Mouse (Mus musculus) G1E (cell line): ENCODE measurements around the gene H2afy2. TPM values are rescaled to one million over a fixed set of nuclear protein-coding genes. Genes with fewer than 3 reads are reported as not detected.
A peak's percentile ranks its signal among the peaks of the same experiment; 100 is the strongest.

Source experiments
- ATAC-seq: 2 replicates; pipeline ENCODE4 v1.8.0; 2016; ENCODE audit warnings: mild to moderate bottlenecking; ENCODE audit not compliant: insufficient number of reproducible peaks, poor library complexity, low FRiP score, severe bottlenecking; ENCODE audit errors: extremely low read depth
- DNase-seq: peaks from one replicate; pipeline ENCODE4 v3.0.0; 2012; ENCODE audit warnings: low spot score
- H3K27me3 ChIP-seq: 2 replicates; pipeline ENCODE4 v1.6.1; 2012; ENCODE audit warnings: mild to moderate bottlenecking, low read length, inconsistent platforms; ENCODE audit not compliant: insufficient read depth
- H3K36me3 ChIP-seq: replicated peaks from 2 replicates; pipeline ENCODE3; 2012; ENCODE audit warnings: mild to moderate bottlenecking, inconsistent platforms
- H3K4me1 ChIP-seq: 2 replicates; pipeline ENCODE4 v1.6.1; 2012; ENCODE audit warnings: low read depth, low read length, inconsistent platforms, mixed read lengths; ENCODE audit not compliant: insufficient read depth
- H3K4me3 ChIP-seq: 2 replicates; pipeline ENCODE4 v1.5.1; 2012; ENCODE audit warnings: low read depth, mild to moderate bottlenecking, inconsistent platforms, low read length, moderate library complexity, mixed read lengths
- H3K9me3 ChIP-seq: replicated peaks from 2 replicates; pipeline ENCODE4 v1.6.1; 2012; ENCODE audit warnings: inconsistent platforms
- CTCF ChIP-seq: IDR thresholded peaks from 2 replicates; pipeline ENCODE4 v1.5.1; 2012; ENCODE audit warnings: low read depth, low read length, inconsistent platforms, mixed read lengths
- GATA1 ChIP-seq: IDR thresholded peaks from 2 replicates; pipeline ENCODE4 v1.6.1; 2012; ENCODE audit warnings: borderline replicate concordance, low read length, inconsistent platforms, mixed read lengths
- GATA2 ChIP-seq: IDR thresholded peaks from 2 replicates; pipeline ENCODE4 v1.6.1; 2012; ENCODE audit warnings: low read depth, low read length, inconsistent platforms, borderline replicate concordance
- POLR2AphosphoS5 ChIP-seq: IDR thresholded peaks from 2 replicates; pipeline ENCODE4 v1.6.1; 2012; ENCODE audit warnings: low read depth, low read length, inconsistent platforms; ENCODE audit not compliant: insufficient replicate concordance
- TAL1 ChIP-seq: conservative IDR thresholded peaks from 2 replicates; pipeline ENCODE4 v1.6.1; 2012; ENCODE audit warnings: low read depth, low read length, inconsistent platforms, mixed read lengths
- polyA plus RNA-seq: library from polyadenylated mRNA; stranded (reverse); fragments of >175 nt; gene quantifications from 2 replicates; pipeline ENCODE4 v1.2.3, GENCODE M21; 2012
- total RNA-seq, 2 experiments: library from RNA; stranded (forward) in 1 of 2; stranded (reverse) in 1 of 2; fragments of 200-1000 nt in 1 of 2; fragments of >200 nt in 1 of 2; fragmentation: Nextera tagmentation in 1 of 2; gene quantifications; 2 replicates each; pipeline ENCODE4 v1.2.3; 2014 to 2017

Gene H2afy2
- total and polyA plus RNA-seq, 3 experiments: 0.05 TPM; not detected in 2

DNA sequence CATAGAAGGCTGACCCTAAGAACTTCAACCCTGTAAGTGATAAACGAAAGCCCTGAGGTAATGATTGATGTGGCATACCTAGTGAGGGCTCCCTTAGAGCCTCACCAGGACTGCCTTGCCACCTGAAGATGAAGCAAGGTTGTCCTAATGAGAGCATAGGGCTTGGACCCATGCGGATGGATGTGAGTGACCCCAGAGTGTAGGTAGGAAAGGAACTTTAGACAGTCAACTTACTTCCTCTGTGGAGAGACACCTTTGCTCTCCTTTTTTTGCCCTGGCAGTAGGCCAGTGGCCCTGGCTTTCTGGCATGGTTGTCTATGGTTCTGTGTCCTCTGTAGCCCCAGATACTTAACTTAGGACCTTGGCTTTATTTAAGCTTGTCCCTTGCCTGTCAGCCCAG, 86.9 kb downstream of the H2afy2 start:
- H3K27me3 ChIP-seq: no peaks in the 10 kb centered on the region
- no peak for DNase-seq
- H3K9me3 ChIP-seq: no peaks in the 10 kb centered on the region
- peak overlapping the region; percentile 97; the same call in 1 of the 2 replicates for H3K4me3 ChIP-seq
- no peak for TF ChIP-seq CTCF
- TF ChIP-seq POLR2AphosphoS5: no peak
- no peak for TF ChIP-seq TAL1
- no peak for TF ChIP-seq GATA2
- TF ChIP-seq GATA1: no peak
- H3K36me3 ChIP-seq: peaks cover 67% of the 10 kb centered on the region
- no peak for ATAC-seq
- peaks cover 21% of the 10 kb centered on the region for H3K4me1 ChIP-seq

DNA sequence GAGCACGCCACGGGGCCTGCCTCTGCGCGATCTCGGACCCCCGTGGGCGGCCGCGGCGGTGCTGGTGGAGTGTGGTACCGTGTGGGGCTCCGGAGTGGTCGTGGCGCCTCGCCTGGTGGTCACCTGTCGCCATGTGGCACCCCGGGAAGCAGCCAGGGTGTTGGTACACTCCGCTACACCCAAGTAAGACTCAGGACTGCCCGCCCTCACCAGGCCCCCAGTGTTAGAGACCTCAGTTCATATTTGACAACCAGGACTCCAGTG, 87.5 kb downstream of the H2afy2 start:
- no peaks in the 10 kb centered on the region for H3K9me3 ChIP-seq
- ATAC-seq (no peak), DNase-seq (no peak)
- H3K27me3 ChIP-seq: no peaks in the 10 kb centered on the region
- H3K4me1 ChIP-seq: peaks cover 21% of the 10 kb centered on the region
- peak overlapping the region; percentile 97 for H3K4me3 ChIP-seq
- peaks cover 67% of the 10 kb centered on the region for H3K36me3 ChIP-seq
- TF ChIP-seq TAL1: no peak
- no peak for TF ChIP-seq GATA2
- no peak for TF ChIP-seq POLR2AphosphoS5
- TF ChIP-seq CTCF: no peak
- TF ChIP-seq GATA1: no peak

DNA sequence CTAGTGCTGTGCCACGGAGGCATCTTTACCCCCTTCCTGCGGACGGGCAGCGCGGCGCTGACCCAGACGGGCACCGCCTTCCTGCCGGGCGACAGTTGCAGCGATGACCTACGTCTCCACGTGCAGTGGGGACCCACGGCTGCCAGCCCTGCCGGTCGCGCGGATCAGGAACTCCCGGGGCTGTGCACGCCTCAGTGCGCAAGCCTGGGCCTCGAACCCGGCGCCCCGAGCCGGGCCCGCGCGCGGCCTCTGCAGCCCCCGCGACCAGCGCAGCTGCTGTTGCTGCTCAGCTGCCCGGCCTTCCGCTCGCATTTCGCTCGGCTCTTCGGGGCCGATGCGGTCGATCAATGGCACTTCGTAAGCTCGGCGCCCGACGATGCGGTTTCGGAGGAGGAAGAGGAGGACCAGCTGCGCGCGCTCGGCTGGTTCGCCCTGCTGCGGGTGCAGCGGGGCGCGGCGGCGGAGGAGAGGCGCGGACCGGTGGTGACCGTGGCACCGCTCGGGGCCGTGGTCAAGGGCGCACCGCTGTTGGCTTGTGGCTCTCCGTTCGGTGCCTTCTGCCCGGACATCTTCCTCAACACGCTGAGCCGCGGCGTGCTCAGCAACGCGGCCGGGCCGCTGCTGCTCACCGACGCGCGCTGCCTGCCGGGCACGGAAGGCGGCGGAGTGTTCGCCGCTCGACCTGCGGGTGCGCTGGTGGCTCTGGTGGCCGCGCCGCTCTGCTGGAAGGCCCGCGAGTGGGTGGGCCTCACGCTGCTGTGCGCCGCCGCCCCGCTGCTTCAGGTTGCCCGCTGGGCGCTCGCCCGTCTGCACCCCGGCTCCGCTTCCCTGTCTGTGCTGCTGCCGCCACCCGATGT, 88.0 kb downstream of the H2afy2 start:
- DNase-seq (no peak), ATAC-seq (no peak)
- Histone ChIP-seq H3K36me3 (peaks cover 68% of the 10 kb centered on the region), H3K4me3 (peak overlapping the region; percentile 97), H3K4me1 (peaks cover 21% of the 10 kb centered on the region), H3K27me3 (no peaks in the 10 kb centered on the region), H3K9me3 (no peaks in the 10 kb centered on the region)
- TF ChIP-seq GATA1 (no peak), TAL1 (no peak), GATA2 (no peak), CTCF (no peak), POLR2AphosphoS5 (no peak)

DNA sequence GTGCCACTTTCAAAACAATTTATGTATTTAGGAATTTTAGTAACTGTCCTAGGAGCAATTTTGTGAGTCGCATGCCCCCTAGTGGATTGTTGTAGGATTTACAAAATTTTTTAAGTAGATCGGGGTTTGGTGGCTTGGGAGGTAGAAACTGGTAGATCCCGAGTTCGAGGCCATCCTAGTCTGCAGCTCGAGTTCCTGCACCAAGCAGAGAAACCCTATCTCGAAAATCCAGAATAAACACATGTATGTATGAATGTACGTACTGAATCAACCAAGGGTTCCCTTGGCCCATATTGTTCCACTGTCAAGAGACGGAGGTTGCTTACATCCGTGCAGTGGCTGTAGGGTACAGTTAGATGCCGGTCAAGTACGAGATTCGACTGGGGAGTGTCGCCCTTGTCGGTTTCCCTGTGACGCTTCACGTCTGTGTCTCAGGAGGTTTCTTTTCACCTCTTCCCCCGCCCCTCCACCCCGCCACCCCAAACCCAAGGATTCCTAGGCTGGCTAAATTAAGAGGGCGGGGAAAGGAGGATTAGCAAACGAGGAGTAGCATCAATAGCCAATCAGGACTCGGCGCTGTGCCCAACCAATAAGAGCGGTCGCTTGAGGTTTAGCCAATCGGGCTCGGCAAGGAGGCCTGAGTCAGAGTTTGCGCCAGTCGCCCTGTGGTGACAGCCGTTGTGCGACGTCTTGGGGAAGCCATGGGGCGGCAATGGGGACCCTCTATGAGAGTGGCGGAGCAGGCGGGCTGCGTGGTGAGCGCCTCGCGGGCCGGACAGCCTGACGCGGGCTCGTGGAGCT, 88.9 kb downstream of the H2afy2 start, which contains the start of gene Tysnd1:
Tysnd1 (plus strand) TSS at position 645 of the 801 bp plus-strand sequence.
- peaks cover 73% of the 10 kb centered on the region for H3K36me3 ChIP-seq
- TF ChIP-seq TAL1: no peak
- TF ChIP-seq CTCF: no peak
- no peak for TF ChIP-seq GATA1
- TF ChIP-seq GATA2: no peak
- TF ChIP-seq POLR2AphosphoS5: no peak
- peak within 1 kb of the TSS; percentile 97 for H3K4me3 ChIP-seq
- DNase-seq (peak; percentile 81), ATAC-seq (peak; percentile 97)
- H3K4me1 ChIP-seq: peaks cover 21% of the 10 kb centered on the region
- no peaks in the 10 kb centered on the region for H3K27me3 ChIP-seq
- no peaks in the 10 kb centered on the region for H3K9me3 ChIP-seq

DNA sequence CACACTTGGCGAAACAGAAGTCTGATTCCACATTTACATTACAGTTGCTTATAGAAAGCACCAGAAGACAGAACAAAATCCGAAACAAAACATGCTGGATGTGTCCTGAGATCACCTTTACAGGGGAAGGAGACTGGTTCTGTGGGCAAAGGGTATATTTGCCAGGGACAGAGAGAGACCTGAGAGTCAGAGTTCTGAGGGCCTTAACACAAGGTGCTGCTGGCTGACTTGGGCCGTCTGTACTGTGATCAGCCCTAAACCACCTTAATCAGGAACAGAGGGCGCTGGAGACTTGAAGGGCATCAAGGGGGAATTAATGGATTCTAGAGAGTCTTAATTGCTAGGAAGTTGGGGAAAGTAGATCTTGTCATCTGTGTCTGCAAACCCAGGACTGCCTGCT, 90.4 kb downstream of the H2afy2 start:
- Histone ChIP-seq H3K9me3 (no peaks in the 10 kb centered on the region), H3K4me3 (no peak overlapping the region), H3K27me3 (no peaks in the 10 kb centered on the region), H3K4me1 (peaks cover 21% of the 10 kb centered on the region), H3K36me3 (peaks cover 72% of the 10 kb centered on the region)
- ATAC-seq (no peak), DNase-seq (no peak)
- TF ChIP-seq POLR2AphosphoS5: no peak
- TF ChIP-seq GATA1: no peak
- TF ChIP-seq TAL1: no peak
- no peak for TF ChIP-seq GATA2
- no peak for TF ChIP-seq CTCF

DNA sequence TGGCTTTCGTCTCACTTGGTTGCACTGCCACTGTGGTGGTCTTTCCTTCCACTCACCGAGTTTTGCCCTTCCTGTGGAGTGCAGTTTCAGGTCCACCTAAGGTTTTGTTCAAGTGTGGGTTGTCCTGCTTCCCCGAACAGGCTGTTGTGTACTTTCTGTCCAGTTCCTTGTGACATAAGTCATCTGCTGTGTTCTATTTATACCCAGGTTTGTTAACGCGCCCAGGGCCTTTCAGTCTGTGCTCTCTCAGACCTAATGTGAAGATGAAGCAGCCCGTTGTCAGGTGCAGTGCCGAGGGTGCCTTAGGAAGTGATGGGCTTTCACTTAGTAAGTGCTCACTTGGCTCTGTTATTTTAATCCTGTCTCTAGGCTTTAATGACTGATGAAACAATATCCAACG, 94.5 kb downstream of the H2afy2 start:
- H3K4me1 ChIP-seq: no peaks in the 10 kb centered on the region
- TF ChIP-seq CTCF (no peak), GATA2 (no peak), GATA1 (no peak), TAL1 (no peak), POLR2AphosphoS5 (no peak)
- no peak overlapping the region for H3K4me3 ChIP-seq
- H3K9me3 ChIP-seq: no peaks in the 10 kb centered on the region
- no peaks in the 10 kb centered on the region for H3K27me3 ChIP-seq
- ATAC-seq (no peak), DNase-seq (no peak)
- H3K36me3 ChIP-seq: peaks cover 85% of the 10 kb centered on the region

Other genes starting within 250 kb of the H2afy2 start
- not detected in 2 replicates for gene Npffr1, start 188.7 kb downstream of the H2afy2 start, total RNA-seq (2014; fragmentation: Nextera tagmentation)
- gene Npffr1, start 188.7 kb downstream of the H2afy2 start, total RNA-seq (2017): 0.05 and 0.12 TPM in 2 replicates
- not detected in 2 replicates for gene Npffr1, start 188.7 kb downstream of the H2afy2 start, polyA plus RNA-seq
- 19.0 and 29.6 TPM in 2 replicates for gene Ppa1, start 135.6 kb downstream of the H2afy2 start, total RNA-seq (2014; fragmentation: Nextera tagmentation)
- 36.8 and 42.0 TPM in 2 replicates for gene Ppa1, start 135.6 kb downstream of the H2afy2 start, total RNA-seq (2017)
- gene Ppa1, start 135.6 kb downstream of the H2afy2 start, polyA plus RNA-seq: 14.8 and 15.0 TPM in 2 replicates
- gene Sar1a, start 103.8 kb downstream of the H2afy2 start, total RNA-seq (2014; fragmentation: Nextera tagmentation): 60.0 and 85.1 TPM in 2 replicates
- gene Sar1a, start 103.8 kb downstream of the H2afy2 start, total RNA-seq (2017): 72.4 and 83.0 TPM in 2 replicates
- 30.8 and 31.6 TPM in 2 replicates for gene Sar1a, start 103.8 kb downstream of the H2afy2 start, polyA plus RNA-seq
- 5.1 and 13.5 TPM in 2 replicates for gene Tysnd1, start 88.6 kb downstream of the H2afy2 start, total RNA-seq (2014; fragmentation: Nextera tagmentation)
- gene Tysnd1, start 88.6 kb downstream of the H2afy2 start, total RNA-seq (2017): 8.2 and 10.8 TPM in 2 replicates
- 104 and 161 TPM in 2 replicates for gene Tysnd1, start 88.6 kb downstream of the H2afy2 start, polyA plus RNA-seq
- gene Aifm2, start 68.9 kb downstream of the H2afy2 start, total RNA-seq (2014; fragmentation: Nextera tagmentation): 2.7 and 7.4 TPM in 2 replicates
- 6.9 and 7.3 TPM in 2 replicates for gene Aifm2, start 68.9 kb downstream of the H2afy2 start, total RNA-seq (2017)
- gene Aifm2, start 68.9 kb downstream of the H2afy2 start, polyA plus RNA-seq: 3.2 and 4.1 TPM in 2 replicates
- gene Col13a1, start 195.0 kb upstream of the H2afy2 start, total RNA-seq (2014; fragmentation: Nextera tagmentation): not detected in 2 replicates
- 0.05 TPM in 1 of 2 replicates, not detected in the other for gene Col13a1, start 195.0 kb upstream of the H2afy2 start, total RNA-seq (2017)
- not detected in 2 replicates for gene Col13a1, start 195.0 kb upstream of the H2afy2 start, polyA plus RNA-seq